Mouse (Mus musculus) intestine, embryonic 16.5 days (tissue): Measurements from ENCODE around the gene Btnl2. TPM values are rescaled to one million over a fixed set of nuclear protein-coding genes. Genes with fewer than 3 reads are reported as not detected.

Experiments
- polyA plus RNA-seq: library from polyadenylated mRNA; unstranded; fragments of >200 nt; fragmentation: Nextera tagmentation; extraction: Ambion mirVana; gene quantifications from 2 replicates; pipeline ENCODE4 v1.2.1, GENCODE M21; 2015

The Btnl2 gene
- polyA plus RNA-seq, 1 experiment from 2014 or later = 10.6 TPM

Other genes starting within 250 kb of the Btnl2 start
- gene H2-DMa, start 235.3 kb upstream of the Btnl2 start, polyA plus RNA-seq = 13.4 and 15.3 TPM in 2 replicates
- gene Brd2, start 232.2 kb upstream of the Btnl2 start, polyA plus RNA-seq = 72.3 and 73.0 TPM in 2 replicates
- 0.87 and 0.99 TPM in 2 replicates for gene H2-DMb2, start 211.5 kb upstream of the Btnl2 start, polyA plus RNA-seq
- 3.0 and 3.6 TPM in 2 replicates for gene H2-DMb1, start 201.8 kb upstream of the Btnl2 start, polyA plus RNA-seq
- gene Tap1, start 167.3 kb upstream of the Btnl2 start, polyA plus RNA-seq = 8.4 and 8.5 TPM in 2 replicates
- 13.4 and 15.3 TPM in 2 replicates for gene Psmb9, start 167.1 kb upstream of the Btnl2 start, polyA plus RNA-seq
- gene Psmb8, start 157.1 kb upstream of the Btnl2 start, polyA plus RNA-seq = 20.7 and 23.1 TPM in 2 replicates
- gene Tap2, start 151.3 kb upstream of the Btnl2 start, polyA plus RNA-seq = 7.2 and 9.1 TPM in 2 replicates
- 0.15 and 0.21 TPM in 2 replicates for gene H2-Ob, start 115.9 kb upstream of the Btnl2 start, polyA plus RNA-seq
- 28.5 and 30.9 TPM in 2 replicates for gene H2-Ab1, start 97.1 kb upstream of the Btnl2 start, polyA plus RNA-seq
- 15.7 and 17.5 TPM in 2 replicates for gene H2-Aa, start 67.0 kb upstream of the Btnl2 start, polyA plus RNA-seq
- gene H2-Eb1, start 49.0 kb upstream of the Btnl2 start, polyA plus RNA-seq = 11.0 and 11.1 TPM in 2 replicates
- 0.05 TPM in 1 of 2 replicates, not detected in the other for gene H2-Eb2, start 29.2 kb upstream of the Btnl2 start, polyA plus RNA-seq
- 30.2 and 43.2 TPM in 2 replicates for gene Btnl1, start 22.3 kb downstream of the Btnl2 start, polyA plus RNA-seq
- gene BC051142, start 44.0 kb downstream of the Btnl2 start, polyA plus RNA-seq = 0.81 and 1.2 TPM in 2 replicates
- 18.1 and 22.3 TPM in 2 replicates for gene Btnl4, start 122.5 kb downstream of the Btnl2 start, polyA plus RNA-seq
- 30.9 and 41.7 TPM in 2 replicates for gene Btnl6, start 162.5 kb downstream of the Btnl2 start, polyA plus RNA-seq
- 2.5 and 3.8 TPM in 2 replicates for gene Notch4, start 209.4 kb downstream of the Btnl2 start, polyA plus RNA-seq
- 12.0 and 12.5 TPM in 2 replicates for gene Gpsm3, start 235.0 kb downstream of the Btnl2 start, polyA plus RNA-seq
- 5.6 and 6.9 TPM in 2 replicates for gene Pbx2, start 236.4 kb downstream of the Btnl2 start, polyA plus RNA-seq
- gene Ager, start 243.0 kb downstream of the Btnl2 start, polyA plus RNA-seq = 2.3 and 2.4 TPM in 2 replicates
- 190 and 197 TPM in 2 replicates for gene Rnf5, start 248.9 kb downstream of the Btnl2 start, polyA plus RNA-seq
- 61.8 and 67.9 TPM in 2 replicates for gene Agpat1, start 249.4 kb downstream of the Btnl2 start, polyA plus RNA-seq